Mouse (Mus musculus) layer of hippocampus, adult 2 months (tissue): ENCODE data around the gene Zbtb32. TPM values are rescaled to one million over a fixed set of nuclear protein-coding genes. Genes with fewer than 3 reads are reported as not detected.

Experiments used
- DNase-seq, 2 experiments: peaks; one replicate each; pipeline ENCODE4 v3.0.0; 2022; ENCODE audit warnings: low spot score in 2 of 2
- H3K27ac ChIP-seq: fragments of 200-600 bp; 2 replicates; pipeline ENCODE4 v1.8.1; 2022
- H3K4me3 ChIP-seq: fragments of 200-600 bp; 2 replicates; pipeline ENCODE4 v1.8.1; 2022; ENCODE audit warnings: mild to moderate bottlenecking
- CTCF ChIP-seq: fragments of 200-600 bp; conservative IDR thresholded peaks from 2 replicates; pipeline ENCODE4 v1.8.1; 2022; ENCODE audit warnings: antibody characterized with exemption, mild to moderate bottlenecking, moderate library complexity
- total RNA-seq, 2 experiments: library from RNA; stranded (reverse); gene quantifications; 2 replicates each; pipeline ENCODE4 v1.2.3; 2021

Zbtb32 gene
- total RNA-seq, 2 experiments from 2014 or later, result not detected

DNA sequence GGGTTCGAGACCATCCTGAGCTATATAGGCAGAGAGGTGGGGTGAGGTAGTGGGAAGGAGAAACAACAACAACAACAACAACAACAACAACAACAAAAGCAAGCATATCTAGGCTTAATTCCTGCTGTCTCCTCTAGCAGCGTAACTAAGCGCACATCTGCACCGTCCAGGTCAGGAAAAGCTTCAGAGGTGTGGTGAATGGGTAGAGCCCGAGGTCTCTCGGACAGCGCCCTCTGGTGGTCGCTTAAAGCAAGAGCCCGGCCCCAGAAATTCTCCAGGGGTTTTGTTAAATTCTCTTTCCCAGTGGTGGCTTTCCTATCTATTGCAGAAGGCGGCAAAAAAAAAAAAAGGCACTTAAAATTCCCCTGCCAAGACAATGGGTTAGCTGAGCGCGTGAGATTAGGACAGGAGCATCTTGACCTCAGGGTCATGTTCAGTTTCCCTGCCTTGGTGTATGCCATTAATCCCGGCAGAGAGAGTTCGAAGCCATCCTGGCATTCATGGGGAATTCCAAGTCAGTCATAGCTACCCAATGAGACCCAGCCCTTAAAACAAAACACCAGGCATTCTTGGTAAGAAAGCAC is 14.9 kb upstream of the Zbtb32 start:
- DNase-seq, result peak in 1 of 2 experiments; percentile 50
- no peak overlapping the region for H3K4me3 ChIP-seq
- peak; percentile 85 for TF ChIP-seq CTCF
- no peak overlapping the region for H3K27ac ChIP-seq

DNA sequence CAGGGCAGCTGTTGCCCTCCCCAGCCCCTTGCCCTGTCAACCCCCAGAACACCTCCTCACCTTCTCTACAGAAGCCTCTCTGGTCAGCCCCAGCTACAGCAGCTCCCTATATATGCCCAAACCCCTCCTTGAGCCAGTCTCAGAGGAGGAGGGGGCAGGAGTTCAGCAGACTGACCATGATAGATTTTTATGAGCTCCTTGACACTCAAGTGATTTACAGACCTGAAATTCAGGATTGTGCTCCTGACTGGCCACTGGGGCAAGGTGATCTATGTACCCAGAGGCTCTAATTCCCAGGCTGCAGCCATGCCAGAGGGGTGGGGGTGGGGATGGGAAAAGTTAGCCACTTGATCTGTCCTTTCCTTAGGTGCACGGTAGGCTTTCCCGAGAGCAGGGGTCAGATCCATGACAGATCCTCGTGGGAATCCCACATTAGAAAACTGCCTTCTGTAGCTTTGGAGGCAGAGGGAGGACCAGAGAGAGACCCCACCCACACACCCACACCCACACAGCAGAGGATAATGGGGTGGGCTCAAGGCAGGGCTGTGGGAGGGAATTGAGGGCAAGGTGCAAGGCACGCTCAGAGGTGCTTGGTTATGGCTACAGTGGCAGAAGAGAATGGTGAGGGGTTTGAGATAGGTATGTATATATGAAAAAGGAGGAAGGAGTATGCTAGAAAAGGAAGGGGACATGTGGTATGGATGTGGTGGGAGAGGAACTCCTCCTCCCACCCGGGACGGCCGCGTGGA is 14.1 kb upstream of the Zbtb32 start, which contains the start of gene Upk1a:
Upk1a (minus strand) TSS at position 194 of the 749 bp plus-strand sequence.
- H3K27ac ChIP-seq, result no peak within 1 kb of the TSS
- DNase-seq, result no peak
- no peak within 1 kb of the TSS for H3K4me3 ChIP-seq
- no peak for TF ChIP-seq CTCF

DNA sequence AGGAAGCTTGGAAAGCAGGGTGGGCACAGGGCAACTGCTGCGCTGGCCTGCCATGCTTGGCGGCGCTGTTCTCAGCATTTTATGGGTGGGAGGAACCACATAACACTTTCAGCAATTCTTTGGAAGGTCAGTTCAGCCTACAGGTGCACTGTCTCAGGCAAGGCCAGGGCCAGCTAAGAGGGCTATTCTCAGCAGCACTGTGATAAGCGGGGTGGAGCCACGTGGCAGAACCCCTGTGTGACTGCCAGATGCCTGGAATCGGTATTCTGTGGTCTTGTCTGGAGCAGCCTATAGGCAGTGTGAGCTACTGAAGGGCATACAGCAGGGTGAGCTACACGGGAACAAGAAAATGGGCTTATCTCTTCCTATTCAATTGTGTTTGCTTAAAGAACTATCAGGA is 11.3 kb upstream of the Zbtb32 start:
- no peak for DNase-seq
- no peak for TF ChIP-seq CTCF
- H3K4me3 ChIP-seq, result no peak overlapping the region
- H3K27ac ChIP-seq, result no peak overlapping the region

DNA sequence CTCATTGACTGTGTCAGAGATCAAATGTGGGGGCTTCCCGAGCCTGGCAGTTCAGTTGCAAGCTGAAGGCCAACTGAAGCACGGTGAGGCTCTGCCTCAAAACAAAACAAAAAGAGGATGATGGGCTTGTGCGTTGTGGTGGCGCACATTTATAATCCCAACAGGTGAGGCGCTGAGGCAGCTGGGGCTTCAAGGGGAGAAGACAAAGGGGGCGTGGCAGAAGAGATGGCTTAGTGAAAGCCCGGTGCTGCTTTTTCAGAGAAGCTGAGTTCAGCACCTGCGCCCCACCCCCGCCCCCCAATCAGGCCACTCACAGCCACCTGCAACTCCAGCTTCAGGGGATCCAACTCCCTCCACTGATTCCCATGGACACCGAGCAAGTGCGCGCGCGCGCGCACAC is 9.8 kb upstream of the Zbtb32 start:
- Histone ChIP-seq H3K4me3 (no peak overlapping the region), H3K27ac (no peak overlapping the region)
- no peak for DNase-seq
- no peak for TF ChIP-seq CTCF

DNA sequence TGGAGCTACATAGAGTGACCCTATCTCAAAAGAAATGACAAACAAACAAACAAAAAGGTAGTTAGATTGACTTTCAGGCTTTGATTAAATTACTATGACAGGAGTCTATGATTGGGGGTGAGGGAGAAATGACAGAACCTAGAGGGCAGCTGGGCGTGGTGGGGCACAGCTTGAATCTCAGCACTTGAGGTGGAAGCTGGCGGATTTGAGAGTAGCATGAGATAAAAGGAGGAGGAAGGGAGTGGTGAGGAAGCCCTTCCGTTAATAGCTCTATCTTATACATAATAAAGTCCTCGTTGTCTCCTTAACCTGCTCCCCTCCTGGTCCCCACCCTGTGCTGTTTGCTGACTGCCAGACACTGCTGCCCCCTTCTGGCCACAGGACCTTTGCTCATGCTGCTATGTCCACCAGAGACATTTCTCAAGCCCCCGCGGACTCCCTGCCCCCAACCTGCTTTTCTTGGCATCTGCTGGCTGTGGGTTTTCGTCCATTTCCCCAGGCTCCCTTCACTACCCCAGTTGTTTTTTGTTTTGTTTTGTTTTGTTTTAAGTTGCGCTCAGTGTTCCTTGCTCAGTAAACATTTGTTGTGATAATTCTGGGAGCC is 9.1 kb upstream of the Zbtb32 start:
- H3K4me3 ChIP-seq, result no peak overlapping the region
- H3K27ac ChIP-seq, result no peak overlapping the region
- no peak for DNase-seq
- TF ChIP-seq CTCF, result peak; percentile 74

- no peak overlapping the region for H3K4me3 ChIP-seq
- no peak for TF ChIP-seq CTCF
- H3K27ac ChIP-seq, result no peak overlapping the region
- no peak for DNase-seq
These were observed 6.2 kb upstream of the Zbtb32 start for GRCm38 (mm10) chr7:30604944-30605343.

- DNase-seq, result no peak
- H3K4me3 ChIP-seq, result no peak overlapping the region
- no peak for TF ChIP-seq CTCF
- H3K27ac ChIP-seq, result no peak overlapping the region
These were observed 5.7 kb upstream of the Zbtb32 start for GRCm38 (mm10) chr7:30604424-30604823.

- Histone ChIP-seq H3K27ac (no peak overlapping the region), H3K4me3 (no peak overlapping the region)
- no peak for TF ChIP-seq CTCF
- no peak for DNase-seq
These were observed 3.9 kb upstream of the Zbtb32 start for GRCm38 (mm10) chr7:30602583-30602982.

DNA sequence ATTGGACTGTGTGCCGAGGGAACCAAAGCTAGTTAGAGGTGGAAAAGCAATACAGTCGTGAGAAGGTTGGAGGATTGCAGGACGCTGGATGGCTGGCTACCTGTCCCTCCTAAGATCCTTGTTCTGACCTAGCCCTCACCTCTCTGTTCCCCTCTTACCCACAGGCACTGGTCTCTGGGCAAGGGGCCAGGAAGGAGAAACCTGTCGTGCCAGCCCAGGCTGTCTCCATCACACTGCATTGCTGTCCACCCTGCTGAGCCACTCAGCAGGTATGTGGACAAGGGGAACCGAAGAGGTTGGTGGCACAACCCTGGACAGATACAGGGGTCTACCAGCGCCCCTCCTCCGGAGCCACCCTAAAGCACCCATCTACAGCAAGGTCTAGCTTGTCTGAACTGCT is 1.9 kb upstream of the Zbtb32 start:
- no peak for DNase-seq
- no peak overlapping the region for H3K27ac ChIP-seq
- no peak for TF ChIP-seq CTCF
- no peak overlapping the region for H3K4me3 ChIP-seq

DNA sequence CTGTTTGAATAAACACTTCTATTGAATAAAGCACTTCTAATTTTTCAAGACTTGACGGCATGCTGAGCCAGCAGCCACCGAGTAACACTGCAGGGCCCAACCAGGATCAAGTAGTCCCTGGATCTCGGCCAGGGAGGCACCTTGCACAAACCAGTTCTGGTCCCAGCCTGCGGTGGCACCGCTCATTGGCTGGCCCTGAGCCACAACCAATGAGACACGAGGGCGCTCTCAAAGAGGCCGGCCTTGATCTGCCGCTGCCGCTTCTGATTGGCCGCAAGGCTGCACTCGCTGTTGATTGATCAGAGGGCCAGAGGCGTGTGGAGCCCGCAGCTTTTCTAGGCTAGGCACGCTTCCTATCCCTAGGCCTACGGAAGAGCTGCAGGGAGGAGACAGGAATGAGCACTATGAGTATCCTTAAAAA is 1.2 kb upstream of the Zbtb32 start:
- TF ChIP-seq CTCF, result no peak
- no peak overlapping the region for H3K27ac ChIP-seq
- peak; percentile 88 to 92 for DNase-seq
- H3K4me3 ChIP-seq, result peak overlapping the region; percentile 38

GRCm38 (mm10) chr7:30596811-30597210 is 1.9 kb downstream of the Zbtb32 start:
- no peak for TF ChIP-seq CTCF
- DNase-seq, result no peak
- Histone ChIP-seq H3K4me3 (no peak overlapping the region), H3K27ac (no peak overlapping the region)

DNA sequence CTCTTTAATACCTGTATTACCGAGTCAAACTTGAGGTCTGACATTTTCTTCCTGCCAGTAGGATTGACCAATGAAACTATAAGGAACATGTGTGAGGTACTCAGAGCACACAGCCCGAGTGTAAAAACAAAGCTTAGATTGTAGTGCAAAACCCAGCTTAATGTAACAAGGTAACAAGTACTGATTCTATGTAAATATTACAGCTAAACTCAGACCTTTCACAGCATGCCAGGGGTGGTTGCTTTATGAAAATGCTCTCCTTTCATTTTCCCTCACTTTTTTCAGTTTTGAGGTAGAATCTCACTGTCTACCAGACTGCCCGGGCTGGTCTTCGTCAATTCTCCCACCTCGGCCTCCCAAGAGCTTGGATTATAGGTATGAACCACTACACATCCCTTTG is 2.6 kb downstream of the Zbtb32 start:
- no peak for TF ChIP-seq CTCF
- H3K4me3 ChIP-seq, result no peak overlapping the region
- H3K27ac ChIP-seq, result no peak overlapping the region
- DNase-seq, result no peak

- Histone ChIP-seq H3K27ac (no peak overlapping the region), H3K4me3 (no peak overlapping the region)
- no peak for TF ChIP-seq CTCF
- no peak for DNase-seq
These were observed 4.1 kb downstream of the Zbtb32 start for GRCm38 (mm10) chr7:30594510-30595024.
